Mouse (Mus musculus): ENCODE measurements around the gene Cerk. TPM values are rescaled to one million over a fixed set of nuclear protein-coding genes. Genes with fewer than 3 reads are reported as not detected.
"Not testable (repeated sequence)": the region's sequence is repeated elsewhere in the genome, so short reads cannot be mapped to it uniquely, and the experiment has no call there.

The Cerk gene
- polyA plus RNA-seq, 1 experiment from 2014 or later: 24.1 TPM

- H3K4me1 ChIP-seq: peaks cover 18% of the 10 kb centered on the region
- H3K27me3 ChIP-seq: no peaks in the 10 kb centered on the region
- no peak overlapping the region for H3K9ac ChIP-seq
- ATAC-seq (ENCODE audit: low FRiP score): no peak
- H3K9me3 ChIP-seq: no peaks in the 10 kb centered on the region
- no peak overlapping the region for H3K4me2 ChIP-seq
- 90% methylated on average over 24 of the region's 24 CpGs for WGBS
- H3K4me3 ChIP-seq (replicated peaks): no peak overlapping the region
- peaks cover 17% of the 10 kb centered on the region for H3K36me3 ChIP-seq (replicated peaks)
- no peak overlapping the region for H3K27ac ChIP-seq
Measured at GRCm38 (mm10) chr15:86165811-86166590, 19.9 kb downstream of the Cerk start.

- 79% methylated on average over 21 of the region's 21 CpGs for WGBS
- Histone ChIP-seq H3K9me3 (no peaks in the 10 kb centered on the region), H3K27me3 (no peaks in the 10 kb centered on the region), H3K4me2 (no peak overlapping the region), H3K4me1 (peaks cover 18% of the 10 kb centered on the region), H3K9ac (no peak overlapping the region), H3K27ac (no peak overlapping the region), H3K4me3 (replicated peaks) (no peak overlapping the region), H3K36me3 (replicated peaks) (peaks cover 17% of the 10 kb centered on the region)
- ATAC-seq (ENCODE audit: low FRiP score): no peak
Measured at GRCm38 (mm10) chr15:86164718-86165345, 21.1 kb downstream of the Cerk start.

GRCm38 (mm10) chr15:86161800-86162199, 24.1 kb downstream of the Cerk start:
- not testable (repeated sequence) for H3K9ac ChIP-seq; H3K4me1 ChIP-seq; H3K27ac ChIP-seq; H3K9me3 ChIP-seq; H3K4me3 ChIP-seq (replicated peaks); H3K4me2 ChIP-seq; H3K27me3 ChIP-seq; ATAC-seq (ENCODE audit: low FRiP score)
- peaks cover 17% of the 10 kb centered on the region for H3K36me3 ChIP-seq (replicated peaks)
- 100% methylated on average over 3 of the region's 3 CpGs for WGBS

GRCm38 (mm10) chr15:86160906-86161305, 25.0 kb downstream of the Cerk start:
- Histone ChIP-seq H3K9me3 (no peaks in the 10 kb centered on the region), H3K4me3 (replicated peaks) (no peak overlapping the region), H3K4me2 (no peak overlapping the region), H3K36me3 (replicated peaks) (peaks cover 24% of the 10 kb centered on the region), H3K9ac (no peak overlapping the region), H3K27ac (no peak overlapping the region), H3K27me3 (no peaks in the 10 kb centered on the region), H3K4me1 (no peaks in the 10 kb centered on the region)
- WGBS: 93% methylated on average over 10 of the region's 10 CpGs
- no peak for ATAC-seq (ENCODE audit: low FRiP score)

- no peaks in the 10 kb centered on the region for H3K27me3 ChIP-seq
- H3K9ac ChIP-seq: no peak overlapping the region
- no peak overlapping the region for H3K27ac ChIP-seq
- H3K4me1 ChIP-seq: no peaks in the 10 kb centered on the region
- WGBS: 91% methylated on average over 5 of the region's 5 CpGs
- H3K4me2 ChIP-seq: no peak overlapping the region
- no peak overlapping the region for H3K4me3 ChIP-seq (replicated peaks)
- peaks cover 31% of the 10 kb centered on the region for H3K36me3 ChIP-seq (replicated peaks)
- no peak for ATAC-seq (ENCODE audit: low FRiP score)
- H3K9me3 ChIP-seq: no peaks in the 10 kb centered on the region
Measured at GRCm38 (mm10) chr15:86159719-86160118, 26.2 kb downstream of the Cerk start.

GRCm38 (mm10) chr15:86159093-86159492, 26.8 kb downstream of the Cerk start:
- no peaks in the 10 kb centered on the region for H3K27me3 ChIP-seq
- peaks cover 33% of the 10 kb centered on the region for H3K36me3 ChIP-seq (replicated peaks)
- H3K27ac ChIP-seq: no peak overlapping the region
- no peak overlapping the region for H3K4me3 ChIP-seq (replicated peaks)
- no peak overlapping the region for H3K4me2 ChIP-seq
- ATAC-seq (ENCODE audit: low FRiP score): no peak
- WGBS: 88% methylated on average over 16 of the region's 16 CpGs
- no peaks in the 10 kb centered on the region for H3K4me1 ChIP-seq
- no peaks in the 10 kb centered on the region for H3K9me3 ChIP-seq
- H3K9ac ChIP-seq: no peak overlapping the region

GRCm38 (mm10) chr15:86156492-86156891, 29.4 kb downstream of the Cerk start:
- Histone ChIP-seq H3K4me1 (no peaks in the 10 kb centered on the region), H3K36me3 (replicated peaks) (peaks cover 37% of the 10 kb centered on the region), H3K27ac (no peak overlapping the region), H3K9ac (no peak overlapping the region), H3K4me3 (replicated peaks) (no peak overlapping the region), H3K9me3 (no peaks in the 10 kb centered on the region), H3K4me2 (no peak overlapping the region), H3K27me3 (no peaks in the 10 kb centered on the region)
- 86% methylated on average over 5 of the region's 5 CpGs for WGBS
- ATAC-seq (ENCODE audit: low FRiP score): no peak

GRCm38 (mm10) chr15:86153481-86153960, 32.4 kb downstream of the Cerk start:
- H3K27ac ChIP-seq: no peak overlapping the region
- no peaks in the 10 kb centered on the region for H3K4me1 ChIP-seq
- H3K36me3 ChIP-seq (replicated peaks): peaks cover 48% of the 10 kb centered on the region
- no peak overlapping the region for H3K9ac ChIP-seq
- no peaks in the 10 kb centered on the region for H3K27me3 ChIP-seq
- no peaks in the 10 kb centered on the region for H3K9me3 ChIP-seq
- no peak overlapping the region for H3K4me3 ChIP-seq (replicated peaks)
- 89% methylated on average over 12 of the region's 12 CpGs for WGBS
- H3K4me2 ChIP-seq: no peak overlapping the region
- no peak for ATAC-seq (ENCODE audit: low FRiP score)

GRCm38 (mm10) chr15:86150593-86150992, 35.3 kb downstream of the Cerk start:
- peaks cover 54% of the 10 kb centered on the region for H3K36me3 ChIP-seq (replicated peaks)
- no peaks in the 10 kb centered on the region for H3K27me3 ChIP-seq
- H3K9ac ChIP-seq: no peak overlapping the region
- H3K4me2 ChIP-seq: no peak overlapping the region
- H3K4me1 ChIP-seq: no peaks in the 10 kb centered on the region
- H3K9me3 ChIP-seq: no peaks in the 10 kb centered on the region
- no peak overlapping the region for H3K4me3 ChIP-seq (replicated peaks)
- ATAC-seq (ENCODE audit: low FRiP score): no peak
- H3K27ac ChIP-seq: no peak overlapping the region
- 69% methylated on average over 4 of the region's 4 CpGs for WGBS

GRCm38 (mm10) chr15:86146922-86147321, 39.0 kb downstream of the Cerk start:
- Histone ChIP-seq H3K4me3 (replicated peaks) (no peak overlapping the region), H3K9ac (no peak overlapping the region), H3K4me2 (no peak overlapping the region), H3K27me3 (no peaks in the 10 kb centered on the region), H3K4me1 (no peaks in the 10 kb centered on the region), H3K36me3 (replicated peaks) (peaks cover 60% of the 10 kb centered on the region), H3K27ac (no peak overlapping the region), H3K9me3 (no peaks in the 10 kb centered on the region)
- no peak for ATAC-seq (ENCODE audit: low FRiP score)
- WGBS: 92% methylated on average over 8 of the region's 8 CpGs

GRCm38 (mm10) chr15:86145046-86145445, 40.9 kb downstream of the Cerk start:
- Histone ChIP-seq H3K4me3 (replicated peaks) (no peak overlapping the region), H3K4me2 (no peak overlapping the region), H3K27ac (no peak overlapping the region), H3K36me3 (replicated peaks) (peaks cover 57% of the 10 kb centered on the region), H3K9me3 (no peaks in the 10 kb centered on the region), H3K4me1 (peaks cover 1% of the 10 kb centered on the region; the same call in 1 of the 2 replicates), H3K9ac (no peak overlapping the region), H3K27me3 (no peaks in the 10 kb centered on the region)
- ATAC-seq (ENCODE audit: low FRiP score): no peak
- WGBS: 94% methylated on average over 7 of the region's 7 CpGs

GRCm38 (mm10) chr15:86144577-86144976, 41.4 kb downstream of the Cerk start:
- Histone ChIP-seq H3K36me3 (replicated peaks) (peaks cover 57% of the 10 kb centered on the region), H3K4me1 (peaks cover 6% of the 10 kb centered on the region; the same call in 1 of the 2 replicates), H3K27me3 (no peaks in the 10 kb centered on the region), H3K9me3 (no peaks in the 10 kb centered on the region), H3K9ac (no peak overlapping the region), H3K27ac (no peak overlapping the region), H3K4me3 (replicated peaks) (no peak overlapping the region), H3K4me2 (no peak overlapping the region)
- WGBS: 87% methylated on average over 7 of the region's 7 CpGs
- no peak for ATAC-seq (ENCODE audit: low FRiP score)

Data from forebrain, embryonic 12.5 days (tissue).